Mouse (Mus musculus): ENCODE results near the gene Ephb1. TPM values are rescaled to one million over a fixed set of nuclear protein-coding genes. Genes with fewer than 3 reads are reported as not detected.

Ephb1 gene
- total RNA-seq, 1 experiment from 2014 or later, result 3.7 TPM

DNA sequence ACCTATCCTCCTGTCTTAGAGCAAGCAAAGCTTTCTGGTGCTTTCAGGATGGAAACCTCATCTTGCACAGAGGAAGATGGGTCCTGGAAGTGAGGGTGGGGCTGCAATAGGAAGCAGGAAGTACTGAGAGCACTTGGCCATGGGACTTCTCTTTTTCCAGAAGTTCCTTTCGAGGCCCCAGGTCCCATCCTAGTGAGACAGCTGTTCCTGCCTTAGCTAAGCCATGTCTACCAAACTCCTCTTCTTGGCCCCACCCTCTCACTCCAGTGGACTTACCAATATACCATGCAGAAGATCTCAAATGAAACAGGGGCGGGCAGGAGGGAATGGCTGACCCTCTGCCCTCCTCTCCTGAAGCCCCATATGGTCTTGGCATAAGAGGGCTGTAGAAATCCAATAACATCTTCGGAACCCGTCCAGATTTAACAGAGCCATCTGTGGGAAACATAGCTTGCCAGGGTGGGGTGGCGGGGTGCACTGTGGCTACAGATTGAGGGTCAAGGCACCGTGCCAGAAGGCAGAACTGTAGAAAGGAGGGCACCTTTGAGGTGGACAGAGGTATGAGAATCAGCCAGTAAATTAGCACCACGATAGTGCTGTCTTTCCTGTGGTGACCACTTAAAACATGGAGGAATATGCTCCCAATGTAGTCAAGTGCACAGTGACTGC lies 48.9 kb downstream of the Ephb1 start:
- no peak for DNase-seq

DNA sequence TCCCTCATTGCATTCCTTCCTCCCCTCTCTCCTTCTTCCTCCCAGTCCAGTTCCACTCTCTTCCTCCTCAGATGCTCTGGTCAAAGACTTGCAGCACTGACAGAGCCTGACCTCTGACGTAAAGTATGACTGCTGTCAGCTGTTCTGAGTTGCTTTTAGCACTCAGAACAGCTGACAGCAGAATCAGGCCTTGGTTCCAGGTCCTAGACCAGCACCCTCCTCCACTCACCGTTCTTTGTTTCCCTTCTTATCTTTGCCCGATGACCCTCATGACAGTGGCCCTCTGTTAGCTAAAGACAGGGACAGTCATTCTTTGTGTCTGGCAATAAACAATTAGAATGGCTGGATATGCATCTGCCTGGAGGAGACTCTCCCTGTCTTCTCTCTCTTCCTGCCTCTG lies 49.7 kb downstream of the Ephb1 start:
- no peak for DNase-seq

DNA sequence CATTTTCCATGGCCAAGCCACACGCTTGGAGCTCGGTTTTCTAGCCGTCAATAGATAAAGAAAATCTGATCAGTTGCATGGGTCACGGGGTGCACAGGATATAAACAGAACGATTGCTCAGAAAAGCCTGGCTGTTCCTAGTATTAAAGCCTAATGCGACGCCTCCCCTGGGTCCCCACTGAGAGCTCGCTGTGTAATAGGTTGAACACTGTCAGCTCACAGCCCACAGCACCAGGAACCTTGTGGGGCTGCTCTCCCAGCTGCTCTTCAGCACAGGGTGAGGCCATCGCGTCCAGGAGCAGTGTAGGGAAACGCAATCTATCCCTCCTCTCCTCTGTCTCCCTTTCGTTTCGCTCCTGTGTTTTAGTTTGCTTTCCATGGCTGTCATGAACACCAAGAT lies 50.6 kb downstream of the Ephb1 start:
- DNase-seq, result no peak

DNA sequence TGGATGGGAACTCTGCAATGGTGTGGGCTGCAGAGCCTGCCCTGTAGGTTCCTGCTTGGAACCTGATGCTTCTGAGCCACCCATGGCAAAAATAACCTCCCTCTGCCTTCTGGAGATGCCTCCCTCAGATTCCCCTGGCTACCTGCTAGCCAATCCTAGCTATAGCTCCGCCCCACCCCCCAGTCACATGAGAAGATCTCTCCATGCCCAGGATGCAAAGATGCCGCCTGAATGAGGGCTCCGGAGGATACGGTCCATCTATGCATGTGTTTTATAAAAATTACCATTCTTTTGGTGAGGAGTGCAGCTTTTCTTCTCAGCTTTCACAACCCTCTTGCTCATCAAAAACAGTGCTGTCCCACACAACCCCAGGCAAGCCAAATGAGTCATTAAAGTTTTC lies 53.5 kb downstream of the Ephb1 start:
- DNase-seq, result no peak

DNA sequence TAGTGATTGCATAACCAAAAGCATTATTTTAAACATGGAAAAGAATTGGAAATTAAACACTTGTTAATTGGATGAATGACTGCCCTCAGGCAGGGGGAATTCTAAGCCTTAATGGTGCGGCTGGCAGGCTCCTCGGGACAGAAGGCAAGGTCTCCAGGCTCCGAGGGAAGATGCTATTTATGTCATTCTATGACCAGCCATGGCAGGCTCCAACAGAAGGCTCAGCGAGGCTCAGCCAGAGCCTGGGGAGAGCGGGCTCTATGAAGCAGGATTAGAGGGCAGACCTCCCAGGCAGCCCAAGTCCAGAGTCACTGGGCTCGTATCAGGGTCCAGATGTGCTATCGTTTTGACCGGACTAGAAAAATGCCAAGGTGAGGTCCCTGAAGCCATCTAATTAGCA lies 55.8 kb downstream of the Ephb1 start:
- DNase-seq, result no peak

DNA sequence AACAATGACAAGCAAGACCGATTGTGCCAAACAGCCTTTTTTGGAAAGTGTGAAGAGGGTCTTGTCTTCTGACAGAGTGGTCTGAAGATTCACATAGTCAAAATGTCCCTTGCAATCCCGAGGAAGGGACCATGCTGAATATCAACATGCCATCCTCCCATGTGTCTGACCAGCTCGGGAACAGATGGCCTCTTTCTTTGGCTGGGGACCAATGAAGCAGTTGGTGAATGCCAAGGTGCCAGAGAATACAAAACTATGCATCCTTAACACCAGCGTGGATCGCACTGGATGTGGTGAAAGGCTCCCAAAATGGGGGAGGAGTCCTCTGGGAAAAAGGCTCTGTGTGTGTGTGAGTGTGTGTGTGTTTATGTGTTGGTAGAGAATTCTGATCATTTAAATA lies 56.5 kb downstream of the Ephb1 start:
- no peak for DNase-seq

DNA sequence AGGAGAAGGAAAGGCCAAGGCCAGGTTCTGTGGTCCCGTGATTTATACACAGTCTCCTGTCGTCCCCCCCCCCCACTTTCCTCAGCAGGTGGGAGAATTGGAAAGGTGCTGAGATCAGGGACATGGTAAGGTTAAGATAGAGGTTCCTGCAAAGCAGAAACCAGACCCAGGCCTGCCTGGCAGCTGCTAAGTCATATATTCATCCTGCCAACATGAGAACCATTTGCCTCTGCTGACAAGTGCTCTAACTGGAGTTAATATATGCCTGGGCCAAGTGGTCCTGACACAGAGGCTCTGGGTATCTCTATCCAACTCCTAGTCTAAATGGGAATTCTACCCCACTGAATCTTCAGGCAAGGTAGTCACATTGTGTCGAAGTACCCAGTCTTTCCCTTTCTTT lies 57.3 kb downstream of the Ephb1 start:
- no peak for DNase-seq

DNA sequence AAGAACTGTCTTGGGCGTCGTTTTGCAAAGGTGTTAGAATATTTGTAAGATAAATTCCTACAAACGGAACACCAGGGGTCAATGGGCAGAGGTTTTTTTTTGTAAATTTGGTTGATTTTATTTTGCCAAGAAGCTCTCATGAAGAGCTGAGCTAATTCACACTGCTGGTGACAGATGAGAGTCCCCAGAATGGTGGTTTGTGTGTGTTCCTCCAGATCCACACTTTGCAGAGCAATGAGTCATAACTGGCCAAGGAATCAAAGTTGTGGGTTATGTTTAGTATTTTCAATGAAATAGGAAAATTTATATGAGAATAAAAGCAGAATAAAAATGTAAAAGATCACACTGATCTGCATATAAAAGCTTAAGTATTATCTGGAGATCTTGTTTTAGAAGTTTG lies 60.9 kb downstream of the Ephb1 start:
- no peak for DNase-seq

DNA sequence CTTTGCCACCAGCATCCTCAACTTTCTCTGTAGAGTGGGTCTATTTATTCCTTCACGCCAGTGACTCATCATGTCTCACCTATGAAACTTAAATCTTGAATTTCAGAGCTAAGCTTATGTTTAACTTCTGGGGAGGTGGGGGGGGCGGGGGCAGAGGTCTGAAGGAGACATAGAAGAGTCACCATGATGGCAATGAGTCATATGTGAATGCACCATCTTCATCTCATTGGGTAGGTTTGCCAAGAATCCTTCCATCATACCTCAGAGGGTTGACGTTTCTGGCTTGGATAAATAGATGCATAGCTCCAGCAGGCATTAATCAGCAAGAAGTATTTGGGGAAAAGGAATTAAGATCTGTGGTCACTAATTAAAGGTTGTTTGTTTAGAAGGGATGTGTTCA lies 63.3 kb downstream of the Ephb1 start:
- DNase-seq, result no peak

DNA sequence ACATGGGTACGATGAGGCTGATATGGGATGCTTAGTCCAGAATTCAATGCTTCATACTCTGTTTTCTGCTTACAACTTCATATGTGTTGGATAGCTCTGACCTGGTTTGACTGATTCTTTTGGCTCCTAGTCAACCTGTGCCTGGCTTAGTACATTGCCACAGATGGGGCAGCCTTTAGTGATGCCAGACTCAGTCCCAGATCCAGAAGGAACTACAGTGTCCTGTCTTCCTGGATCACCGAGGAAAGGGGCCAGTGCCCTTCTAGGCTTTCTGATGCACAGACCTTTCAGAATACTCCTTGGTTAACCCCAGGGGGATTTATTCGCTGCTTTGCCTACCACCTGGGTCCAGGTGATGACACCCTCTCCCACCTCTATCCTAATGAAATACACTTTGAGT lies 66.1 kb downstream of the Ephb1 start:
- no peak for DNase-seq

DNA sequence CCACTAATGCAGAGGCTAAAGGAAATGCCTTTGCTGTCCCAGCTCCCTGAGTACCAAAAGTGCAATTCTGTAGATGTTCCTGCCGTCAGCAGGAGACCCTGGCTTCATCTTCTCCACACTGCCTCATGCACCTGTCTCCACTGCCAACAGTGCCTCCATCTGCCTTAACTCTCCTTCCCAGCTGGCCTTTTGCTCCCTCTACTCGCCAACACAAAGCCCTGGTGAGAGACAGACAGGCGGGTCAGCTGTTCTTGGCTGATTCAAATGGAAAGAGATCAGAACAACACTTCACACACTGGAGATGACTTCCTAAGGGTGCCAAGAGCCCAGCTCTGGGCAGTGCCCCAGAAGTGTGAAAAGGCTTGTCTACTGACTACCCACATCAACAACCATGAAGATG lies 78.6 kb downstream of the Ephb1 start:
- no peak for DNase-seq

DNA sequence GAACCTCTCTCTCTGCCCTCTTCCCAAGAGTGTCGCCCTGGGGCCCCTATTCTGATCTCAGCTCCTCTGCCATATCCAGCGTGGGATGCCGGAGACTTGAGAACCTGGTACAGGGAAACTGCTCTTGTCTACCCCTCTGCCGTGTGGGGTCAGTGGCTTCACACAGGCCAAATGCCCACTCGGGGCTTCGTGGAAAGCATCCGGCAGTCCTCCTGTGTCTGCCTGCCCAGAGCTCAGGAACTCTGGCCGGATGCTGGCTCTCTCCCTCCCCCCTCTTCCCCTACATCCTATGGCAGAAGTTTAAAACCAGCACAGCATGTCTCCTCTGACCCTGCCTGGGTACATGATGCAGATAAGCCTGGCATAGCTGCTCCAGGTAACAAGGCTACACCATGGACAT lies 80.5 kb downstream of the Ephb1 start:
- DNase-seq, result no peak

DNA sequence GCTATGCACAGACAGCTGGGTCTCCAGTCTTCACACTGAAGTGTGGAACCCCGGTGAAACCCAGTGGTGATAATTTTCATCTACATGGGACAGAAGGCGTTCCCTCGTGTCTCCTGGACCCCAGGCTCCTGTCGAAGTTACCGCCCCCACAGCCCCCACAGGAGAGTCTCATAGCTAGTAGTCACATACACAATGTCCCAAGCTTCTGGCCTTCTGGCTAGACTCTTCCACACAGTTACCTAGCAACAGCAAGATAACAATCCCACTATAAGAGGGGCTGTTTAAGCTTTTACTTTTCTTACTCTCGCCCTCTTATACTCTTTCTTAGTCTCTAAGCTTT lies 81.1 kb downstream of the Ephb1 start:
- no peak for DNase-seq

DNA sequence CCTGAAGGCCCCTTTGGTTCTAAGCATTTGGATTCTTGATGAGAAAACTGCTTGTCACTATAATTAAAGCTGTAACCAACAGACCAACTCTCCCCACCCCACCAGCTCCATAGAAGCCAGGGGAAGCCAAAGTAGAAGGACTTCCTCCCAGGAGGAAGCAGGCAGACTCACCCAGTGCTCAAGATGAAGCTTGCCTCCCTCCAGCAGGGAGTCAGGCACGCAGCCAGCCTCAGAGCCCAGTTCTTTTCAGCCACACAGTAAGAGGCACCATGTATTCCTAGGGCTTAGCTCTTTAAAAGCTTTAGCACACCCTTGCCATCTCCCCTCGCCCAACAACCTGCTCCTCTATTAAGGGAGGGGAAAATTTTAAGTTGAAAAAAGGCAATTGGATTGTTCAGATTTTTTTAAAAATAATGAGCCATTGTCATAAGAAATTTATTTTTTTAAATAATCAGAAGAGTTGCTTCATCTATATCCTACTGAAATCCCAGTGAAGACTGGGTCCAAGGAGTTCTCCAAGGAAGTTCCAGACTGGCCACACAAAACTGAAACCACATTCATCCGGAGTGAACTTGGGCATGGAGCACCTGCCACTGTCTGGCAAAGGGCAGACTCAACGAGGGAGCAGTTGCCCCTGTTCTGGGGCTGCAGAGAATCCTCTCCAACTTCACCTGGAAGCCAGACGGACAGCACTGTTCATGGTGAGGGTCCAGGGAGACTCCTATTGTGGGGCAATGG lies 81.6 kb downstream of the Ephb1 start:
- no peak for DNase-seq

DNA sequence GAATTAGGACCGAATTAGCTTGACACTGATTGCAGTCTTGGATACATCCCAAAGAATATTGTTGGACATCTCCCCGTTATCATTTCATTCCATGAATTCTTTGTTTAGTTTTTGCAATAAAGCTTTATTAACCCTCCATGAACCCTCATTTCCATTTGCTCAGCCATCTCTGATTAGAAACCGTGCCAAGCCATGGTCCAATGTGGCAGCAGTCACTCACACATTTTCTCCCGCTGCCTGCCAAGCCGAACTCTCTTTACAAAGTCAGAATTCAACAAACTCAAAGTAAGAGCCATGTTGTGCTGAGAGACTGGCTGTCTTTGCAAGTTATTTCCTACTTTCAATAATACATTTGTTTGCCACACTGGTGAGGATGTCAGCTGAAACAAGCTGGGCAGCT lies 84.0 kb downstream of the Ephb1 start:
- no peak for DNase-seq

DNA sequence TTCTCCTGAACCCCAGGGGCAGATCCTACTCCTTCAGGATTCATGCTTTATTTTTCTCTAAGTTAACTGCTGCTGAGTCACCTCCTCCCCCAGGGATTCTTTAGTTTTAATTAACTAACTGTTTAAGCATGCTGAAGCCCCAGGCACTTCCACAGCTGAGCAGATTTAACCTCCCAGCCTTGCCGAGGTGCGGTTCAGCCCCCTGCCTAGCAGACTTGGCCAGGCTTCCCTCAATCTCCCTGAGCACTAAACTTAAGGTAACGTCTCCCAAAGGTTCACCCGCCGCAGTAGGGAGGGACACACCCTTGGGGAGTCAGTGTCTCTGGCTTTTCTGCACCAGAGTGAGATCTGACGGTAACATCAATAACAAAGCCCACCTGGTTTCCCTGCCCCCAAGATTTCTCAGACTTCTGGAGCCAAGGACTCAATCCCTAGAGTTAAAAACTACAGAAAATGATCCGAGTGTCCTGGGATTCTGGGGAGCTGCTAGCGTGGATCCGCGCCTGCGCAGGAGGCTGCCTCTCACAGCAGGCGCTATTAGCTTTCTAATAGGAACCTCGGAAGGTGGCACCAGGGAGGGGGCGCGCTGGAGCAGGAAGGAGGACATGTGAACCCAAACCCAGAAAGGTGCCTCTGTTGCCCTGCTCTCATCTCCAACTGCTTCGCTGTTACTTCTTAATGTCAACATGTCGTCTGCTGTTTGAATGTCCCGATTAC lies 87.0 kb downstream of the Ephb1 start:
- peak; percentile 61 for DNase-seq

DNA sequence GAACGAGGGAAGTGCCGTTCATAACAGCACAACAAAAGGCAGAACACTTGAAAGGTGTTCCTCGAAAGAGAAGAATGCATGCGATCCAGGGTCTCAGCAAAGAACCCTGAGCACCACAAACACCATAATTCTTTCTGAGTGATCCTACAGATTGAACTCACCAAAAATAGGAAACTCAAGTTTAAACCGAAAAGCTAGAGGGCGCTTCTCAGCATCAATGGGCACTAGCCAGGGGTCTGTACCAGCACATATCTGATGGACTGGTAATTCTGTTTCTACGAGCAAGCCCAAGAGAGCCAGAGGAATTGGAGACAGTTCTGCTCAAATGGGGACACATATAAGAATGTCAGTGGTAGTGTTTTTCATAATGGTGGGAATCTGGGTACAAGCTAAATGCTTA lies 90.7 kb downstream of the Ephb1 start:
- no peak for DNase-seq

DNA sequence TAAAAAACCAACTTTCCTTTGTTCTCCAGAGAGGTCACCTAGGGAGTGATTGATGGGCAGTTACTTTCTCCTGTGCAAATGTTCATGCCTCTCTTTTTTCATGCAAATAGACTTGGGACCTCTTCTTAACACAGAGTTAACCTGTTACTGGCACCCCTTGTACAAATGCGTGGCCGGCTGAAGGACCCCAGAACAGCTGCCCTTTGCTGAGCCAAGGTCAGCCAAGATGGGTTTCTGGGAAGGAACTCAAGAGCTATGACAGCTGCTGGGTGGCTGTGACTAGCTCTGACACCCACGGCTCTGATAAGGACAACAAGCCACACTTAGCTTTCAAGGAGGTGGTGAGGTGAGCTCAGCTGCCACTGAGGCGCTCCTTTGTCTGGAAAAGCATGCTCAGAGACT lies 92.4 kb downstream of the Ephb1 start:
- DNase-seq, result no peak

DNA sequence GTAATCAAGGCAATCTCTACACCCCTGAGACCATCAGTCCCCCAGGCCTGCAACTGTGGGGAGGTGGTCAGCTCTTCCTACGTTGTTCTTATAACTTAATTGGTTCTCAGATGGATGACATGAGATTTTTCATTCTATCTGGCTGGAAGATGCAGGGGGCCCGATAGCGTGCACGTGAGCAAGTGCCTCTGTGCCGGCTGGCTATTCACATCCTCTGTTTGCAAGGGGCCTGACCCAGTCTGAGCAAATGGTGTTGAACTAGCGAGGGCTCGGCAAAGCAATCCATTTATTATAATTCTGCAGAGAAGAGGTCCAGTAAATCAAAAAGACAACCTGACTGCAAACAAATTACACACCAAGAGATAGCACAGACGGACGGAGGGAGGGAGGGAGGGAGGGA lies 93.0 kb downstream of the Ephb1 start:
- no peak for DNase-seq

DNA sequence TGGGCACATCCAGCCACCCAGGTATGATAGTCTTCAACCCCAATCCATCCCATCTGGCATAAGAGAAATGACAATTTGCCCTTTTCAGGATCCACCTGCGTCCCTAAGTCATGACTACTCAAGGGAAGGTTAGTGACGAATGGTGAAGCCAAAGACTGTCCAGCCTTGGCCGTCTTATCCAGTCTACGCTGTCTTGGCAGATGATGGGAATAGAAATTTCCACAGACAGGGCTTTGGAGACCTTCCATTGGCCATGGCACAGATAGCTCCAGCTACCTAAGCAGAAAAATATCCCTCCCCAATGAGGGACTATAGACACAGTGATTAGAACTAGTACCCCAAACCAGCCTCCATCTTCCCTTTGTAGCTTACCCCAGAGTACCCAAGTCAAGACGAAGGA lies 98.1 kb downstream of the Ephb1 start:
- DNase-seq, result no peak

DNA sequence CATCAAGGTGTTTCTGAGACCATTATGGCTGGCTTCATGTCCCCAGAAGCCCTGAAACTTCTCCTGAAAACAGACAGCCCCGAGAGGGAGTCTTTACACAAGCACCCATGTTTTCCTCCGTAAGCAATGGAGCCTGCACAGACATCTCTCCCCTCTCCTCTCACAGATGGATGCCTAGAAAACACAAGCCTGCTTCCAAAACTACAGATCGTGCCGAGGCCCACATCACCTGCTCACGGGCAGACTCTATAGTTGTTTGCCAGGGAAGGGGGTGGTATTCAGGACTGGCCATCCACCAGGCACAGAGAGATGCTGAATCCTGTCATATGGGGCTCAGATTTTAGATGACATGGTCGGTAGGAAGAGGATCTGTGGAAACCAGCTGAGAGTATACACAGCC lies 98.7 kb downstream of the Ephb1 start:
- DNase-seq, result no peak

DNA sequence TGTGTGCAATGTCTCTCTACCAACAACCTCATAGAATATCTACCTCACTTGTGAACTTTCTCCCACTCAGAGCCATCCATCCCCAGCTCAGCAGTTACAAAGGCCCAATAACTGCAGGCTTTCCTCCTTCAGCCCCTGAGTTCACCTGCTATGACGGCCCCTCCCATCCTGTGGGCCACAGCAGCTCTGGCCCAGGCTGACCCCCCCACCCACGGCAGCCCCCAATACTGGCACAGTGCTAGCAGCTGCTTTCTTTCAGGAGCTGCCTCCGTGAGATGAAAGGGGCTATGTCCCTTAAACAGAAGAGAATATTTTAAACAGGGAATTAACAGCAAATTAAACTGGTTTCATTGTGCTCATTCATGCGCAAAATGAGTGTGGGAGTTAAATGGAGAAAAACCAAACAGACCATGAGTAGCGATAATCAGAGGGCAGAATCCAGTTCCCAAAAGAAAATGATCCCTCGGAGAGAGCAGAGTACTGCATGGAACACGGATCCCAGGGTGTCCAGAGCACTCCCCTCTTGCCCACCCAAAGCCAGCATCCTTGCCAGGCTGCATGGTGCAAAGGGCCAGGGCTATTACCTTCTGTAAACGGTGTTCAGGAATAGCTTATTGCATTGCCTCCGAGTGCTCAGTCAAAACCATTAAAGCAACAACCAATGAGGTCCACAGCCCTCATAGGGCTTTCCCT lies 105.2 kb downstream of the Ephb1 start:
- DNase-seq, result no peak

DNA sequence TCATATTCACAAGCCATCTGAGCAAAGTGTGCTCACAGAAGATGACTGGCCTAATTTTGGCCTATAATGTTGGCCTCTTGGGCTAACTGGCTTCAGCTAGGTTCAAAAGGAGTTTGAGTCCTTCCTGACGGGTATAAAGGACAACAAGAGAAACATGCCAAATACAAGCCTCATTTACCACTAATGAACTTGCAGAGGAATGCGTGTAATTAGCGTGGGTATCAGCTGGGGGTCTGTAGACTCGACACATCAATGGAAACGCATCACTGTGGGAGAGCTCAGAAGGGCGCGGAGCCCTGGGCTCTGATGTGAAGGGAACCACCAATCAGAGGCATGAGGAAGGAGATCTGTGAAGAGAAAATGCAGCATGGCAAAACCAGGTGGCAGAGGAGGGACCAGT lies 108.9 kb downstream of the Ephb1 start:
- no peak for DNase-seq

Measured in adrenal gland, postnatal 14 days (tissue).